Mouse (Mus musculus): ENCODE results near the gene Thap12.

- TF ChIP-seq CTCF (IDR thresholded peaks at IDR 0.05; ENCODE audit: control insufficient read depth, insufficient read depth, insufficient replicate concordance, low read depth, low read length) (no peak), POLR2A (IDR thresholded peaks at IDR 0.05; ENCODE audit: control insufficient read depth, low read depth, low read length) (no peak)
Observed at GRCm38 (mm10) chr7:98728499-98728898, 25.6 kb downstream of the Thap12 start.

Data from testis, adult 2 months (tissue).